Mouse (Mus musculus) CD4-positive, CD25-positive, alpha-beta regulatory T cell, adult 2 months (primary cell): ENCODE results near the gene Lrrc47.

Experiments
- DNase-seq: peaks from one replicate; pipeline ENCODE4 v3.0.0-alpha.2; 2012; ENCODE audit warnings: low read depth, low spot score

Lrrc47 gene

DNA sequence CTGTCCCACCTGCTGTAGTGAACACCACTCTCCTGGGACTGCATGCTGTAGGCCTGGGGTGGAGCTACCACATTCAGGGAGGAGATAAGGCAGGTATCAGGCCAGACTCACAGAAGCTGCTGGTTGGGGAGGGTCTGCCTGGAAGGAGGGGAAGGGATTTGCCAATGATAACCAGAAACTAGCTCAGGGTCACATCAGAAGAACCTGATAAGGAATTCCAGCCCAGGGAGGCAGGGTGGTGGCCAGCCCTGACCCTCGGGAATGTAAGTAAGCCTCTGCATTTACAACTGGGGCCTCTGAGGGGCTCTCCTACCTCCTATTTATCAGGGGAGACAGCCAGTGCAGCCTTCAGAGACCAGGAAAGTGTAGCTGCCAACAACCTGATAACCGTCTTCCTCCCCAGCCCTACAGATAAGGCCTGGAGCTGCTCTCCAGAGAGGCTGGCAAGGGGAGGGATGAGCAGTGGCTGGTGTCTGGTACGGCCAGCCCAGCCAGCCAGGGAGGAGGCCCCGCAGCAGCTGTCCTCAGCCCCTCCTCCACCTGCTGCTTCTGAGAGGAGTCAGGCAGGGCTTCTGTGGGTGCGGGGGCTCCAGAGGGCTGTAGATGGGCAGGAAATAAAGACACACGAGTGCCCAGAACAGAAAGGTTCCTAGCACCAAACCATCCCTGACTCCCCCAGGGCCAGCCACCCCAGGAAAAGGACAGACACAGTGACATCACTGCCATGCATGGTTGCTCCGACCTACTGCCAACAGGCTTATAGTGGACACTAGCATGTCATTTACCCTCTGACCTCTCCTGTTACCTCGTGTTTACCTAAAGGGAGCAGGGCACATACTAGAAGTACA is 12.4 kb downstream of the Lrrc47 start:
- no peak for DNase-seq

GRCm38 (mm10) chr4:154024729-154025521 is 13.4 kb downstream of the Lrrc47 start:
- no peak for DNase-seq

DNA sequence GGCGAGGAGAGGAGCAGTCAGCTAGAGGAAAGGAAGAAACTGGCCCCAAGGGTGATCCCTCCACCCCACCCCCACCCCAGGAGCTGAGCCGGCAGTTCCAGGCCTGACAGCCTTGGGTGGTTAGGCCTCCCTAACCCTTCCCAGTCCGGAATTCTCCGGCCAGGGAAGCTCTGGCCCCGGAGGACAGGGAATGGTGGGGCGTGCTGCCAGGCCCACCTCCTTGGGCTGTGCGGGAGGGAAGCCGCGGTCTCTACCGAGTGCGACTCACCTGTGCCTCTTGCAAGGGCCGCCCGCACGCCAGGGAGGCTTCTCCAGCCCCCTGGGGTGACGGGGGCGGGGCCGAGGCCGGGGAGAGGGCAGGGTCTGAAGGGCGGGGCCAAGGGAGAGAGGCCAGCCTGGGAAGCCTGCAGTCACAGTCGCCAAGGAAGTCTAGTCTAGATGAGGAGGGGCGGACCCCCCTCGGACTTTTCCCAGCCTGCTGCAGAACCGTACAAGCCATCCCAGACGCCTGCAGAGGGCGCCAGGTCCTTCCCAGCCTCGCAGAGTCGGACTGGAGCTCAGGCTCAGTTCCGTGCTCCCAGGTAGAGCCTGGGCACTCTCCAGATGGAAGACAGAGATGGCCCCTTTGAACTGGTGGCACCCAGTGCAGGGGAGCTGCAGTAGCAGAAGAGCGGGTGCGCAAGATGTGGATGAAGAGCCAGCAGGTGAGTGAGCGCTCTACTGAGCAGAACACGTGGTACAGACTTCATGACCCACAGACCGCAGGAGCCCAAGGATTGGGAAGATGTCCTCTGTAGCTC is 14.3 kb downstream of the Lrrc47 start, which contains the start of gene Smim1:
Smim1 (minus strand) TSS at position 590 of the 800 bp plus-strand sequence.
- peak; percentile 17 for DNase-seq

DNA sequence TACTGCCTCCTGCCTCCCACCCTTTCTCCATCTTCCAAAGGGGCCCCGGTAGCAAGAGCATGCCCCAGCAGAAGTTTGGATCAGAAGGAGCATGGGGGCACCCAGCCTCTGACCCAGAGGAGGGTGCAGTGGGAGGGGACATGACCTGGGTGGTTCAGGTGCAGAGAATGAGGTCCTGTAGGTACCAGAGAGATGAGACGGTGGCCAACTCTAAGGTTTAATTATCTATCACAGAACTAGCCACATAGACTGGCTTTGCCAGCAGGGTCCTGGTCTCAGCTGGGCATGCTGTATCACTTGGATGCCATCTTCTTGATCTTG is 14.9 kb downstream of the Lrrc47 start:
- DNase-seq = no peak

- DNase-seq = no peak
Measured at GRCm38 (mm10) chr4:154028066-154028465, 16.5 kb downstream of the Lrrc47 start.

DNA sequence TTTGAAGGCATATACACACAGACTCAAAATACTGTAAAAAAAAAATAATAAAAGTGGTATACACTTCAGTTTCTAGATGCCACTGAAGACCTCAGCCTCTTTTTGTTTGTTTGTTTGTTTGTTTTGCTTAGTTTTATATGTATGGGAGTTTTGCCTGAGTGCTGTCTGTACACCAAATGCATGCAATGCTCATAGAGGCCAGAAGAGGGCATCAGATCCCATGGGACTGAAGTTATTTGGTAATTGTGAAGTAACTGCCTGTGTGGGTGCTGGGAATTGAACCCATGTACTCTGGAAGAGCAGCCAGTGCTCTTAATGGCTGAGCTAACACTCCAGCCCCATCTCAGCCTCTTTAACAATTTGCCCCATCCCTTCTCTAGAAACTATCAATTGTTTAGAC is 17.1 kb downstream of the Lrrc47 start:
- peak; percentile 43 for DNase-seq

- DNase-seq = no peak
Measured at GRCm38 (mm10) chr4:154037123-154037522, 25.6 kb downstream of the Lrrc47 start.

GRCm38 (mm10) chr4:154042577-154042976 is 31.0 kb downstream of the Lrrc47 start, which contains the start of gene Ccdc27:
Gene Ccdc27, minus strand, starts transcription at chr4:154042677.
- DNase-seq = no peak

DNA sequence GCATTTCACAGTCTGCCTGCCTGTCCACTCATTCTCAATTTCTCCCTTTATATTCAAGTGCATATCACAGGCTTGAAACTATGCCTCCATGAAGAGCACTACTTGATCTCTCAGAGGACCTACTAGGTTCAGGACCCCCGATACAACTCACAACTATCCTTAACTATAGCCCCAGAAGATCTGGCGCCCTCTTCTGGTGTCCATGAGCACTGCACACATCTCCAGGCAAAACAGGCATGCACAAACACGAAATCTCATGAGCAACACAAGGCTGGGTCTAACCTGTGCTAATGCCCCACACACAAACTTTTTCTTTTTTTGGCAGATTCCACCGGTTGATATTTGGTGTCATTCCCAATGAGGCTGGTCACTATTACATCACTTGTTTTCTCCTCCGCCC is 34.3 kb downstream of the Lrrc47 start:
- DNase-seq = no peak

GRCm38 (mm10) chr4:154051401-154051800 is 39.9 kb downstream of the Lrrc47 start:
- DNase-seq = no peak

- DNase-seq = no peak
Measured at GRCm38 (mm10) chr4:154053065-154053464, 41.5 kb downstream of the Lrrc47 start.

DNA sequence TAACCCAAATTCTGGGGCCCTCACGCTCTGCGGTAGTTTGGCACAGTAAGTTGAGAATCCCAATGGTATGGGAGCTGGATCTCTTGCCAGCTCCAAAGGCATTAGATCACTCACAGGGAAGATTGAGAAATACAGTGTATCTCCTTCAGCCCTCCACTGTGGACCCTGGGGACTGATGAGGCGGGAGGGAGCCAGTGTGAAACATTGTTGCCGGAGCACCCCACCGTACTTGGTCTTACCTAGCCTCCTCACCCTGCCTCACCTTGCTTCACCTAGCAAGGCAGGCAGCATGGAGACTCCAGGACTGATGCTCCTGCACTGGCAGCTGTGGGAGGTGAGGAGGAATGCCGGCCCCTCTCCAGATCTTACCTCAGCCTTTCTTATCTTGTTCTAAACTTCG is 44.0 kb downstream of the Lrrc47 start:
- no peak for DNase-seq

DNA sequence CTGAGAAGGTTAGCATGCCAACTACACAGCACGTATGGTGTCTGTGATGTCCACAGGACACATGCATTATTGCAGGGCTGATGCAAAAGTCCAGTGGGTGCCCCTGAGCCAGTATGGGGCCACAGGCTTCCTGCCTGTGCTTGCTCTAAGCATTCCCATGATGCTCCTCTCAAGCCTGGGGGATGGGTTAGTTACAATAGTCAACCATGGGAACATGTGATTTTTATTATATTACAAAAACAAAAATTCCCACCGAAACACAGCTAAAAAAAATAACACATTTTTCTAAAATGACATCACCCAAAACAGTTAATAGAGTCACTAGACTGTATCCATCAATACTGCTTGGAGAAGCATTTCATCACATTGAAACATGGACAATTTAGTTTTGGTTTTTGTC is 44.5 kb downstream of the Lrrc47 start:
- no peak for DNase-seq

- no peak for DNase-seq
Measured at GRCm38 (mm10) chr4:154056661-154057060, 45.1 kb downstream of the Lrrc47 start.

GRCm38 (mm10) chr4:154057696-154058095 is 46.2 kb downstream of the Lrrc47 start:
- DNase-seq = no peak

- DNase-seq = peak; percentile 50
Measured at GRCm38 (mm10) chr4:154064827-154065773, 53.6 kb downstream of the Lrrc47 start.

GRCm38 (mm10) chr4:154070896-154071295 is 59.4 kb downstream of the Lrrc47 start:
- no peak for DNase-seq
